Mouse (Mus musculus) lung, postnatal 0 days (tissue): ENCODE results near the gene Drap1.

Source experiments
- CTCF ChIP-seq: IDR thresholded peaks from 2 replicates; pipeline ENCODE4 v1.5.1; 2016; ENCODE audit warnings: antibody characterized with exemption, mild to moderate bottlenecking
- EP300 ChIP-seq: IDR thresholded peaks from 2 replicates; pipeline ENCODE4 v1.6.1; 2016; ENCODE audit warnings: antibody characterized with exemption, mild to moderate bottlenecking, control low read depth

DNA sequence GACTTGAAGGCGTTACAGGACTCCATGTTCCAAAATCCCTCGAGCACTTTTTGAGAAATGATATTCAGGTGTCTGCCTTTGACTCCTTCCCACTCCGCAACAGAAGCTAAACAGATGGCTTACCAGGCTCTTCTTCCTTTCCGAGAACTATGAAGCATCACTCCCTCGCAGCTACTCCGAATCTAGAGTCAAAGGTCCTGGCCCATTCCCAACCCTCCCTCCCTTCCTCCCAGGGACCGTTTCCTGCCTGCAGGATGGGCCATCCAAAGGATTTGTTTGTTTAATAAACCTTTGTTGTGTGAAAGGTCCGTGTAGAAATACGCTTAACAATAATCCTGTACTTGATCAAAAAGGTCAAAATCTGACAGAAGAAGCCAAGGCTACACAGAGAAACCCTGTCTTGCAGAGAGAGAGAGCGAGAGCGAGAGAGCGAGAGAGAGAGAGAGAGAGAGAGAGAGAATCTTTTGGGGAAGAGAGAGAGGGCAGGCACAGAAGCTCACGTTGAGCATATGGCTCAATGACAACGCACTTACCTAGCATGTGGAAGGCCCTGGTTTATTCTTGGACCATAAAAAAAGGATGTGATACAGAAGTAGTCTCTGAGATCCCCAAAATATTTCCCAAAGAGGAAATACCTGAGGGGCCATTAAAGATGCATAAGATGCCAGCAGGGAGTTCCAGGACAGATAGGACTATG, 33.1 kb upstream of the Drap1 start, which contains the start of gene Ccdc85b:
- TF ChIP-seq EP300, result peak; percentile 59; the same call in 1 of the 2 replicates
- no peak for TF ChIP-seq CTCF
